Mouse (Mus musculus) liver, embryonic 11.5 days (tissue): ENCODE results near the gene Ybx2. TPM values are rescaled to one million over a fixed set of nuclear protein-coding genes. Genes with fewer than 3 reads are reported as not detected.

Experiments used
- ATAC-seq: fragments of 200-750 bp; cut with Nextera tagmentation; replicated peaks from 2 replicates; pipeline ENCODE4 v1.8.0; 2017; ENCODE audit warnings: moderate number of reproducible peaks, mild to moderate bottlenecking, moderate TSS enrichment, moderate library complexity; ENCODE audit not compliant: low FRiP score
- DNase-seq: peaks from one replicate; pipeline ENCODE4 v3.0.0-alpha.2; 2017; ENCODE audit warnings: low spot score
- H3K27ac ChIP-seq: fragments of 300-500 bp; sonication (generic); 2 replicates; pipeline ENCODE4 v1.5.1; 2014; ENCODE audit warnings: mild to moderate bottlenecking, low read depth, low read length, control low read depth
- H3K27me3 ChIP-seq: fragments of 300-500 bp; sonication (generic); replicated peaks from 2 replicates; pipeline ENCODE4 v1.6.1; 2014; ENCODE audit warnings: low read length, mixed read lengths; ENCODE audit not compliant: control insufficient read depth, insufficient read depth
- H3K36me3 ChIP-seq: fragments of 300-500 bp; sonication (generic); 2 replicates; pipeline ENCODE4 v1.6.1; 2014; ENCODE audit warnings: mild to moderate bottlenecking, low read length, moderate library complexity, mixed read lengths; ENCODE audit not compliant: control insufficient read depth, insufficient read depth
- H3K4me1 ChIP-seq: fragments of 300-500 bp; sonication (generic); replicated peaks from 2 replicates; pipeline ENCODE4 v1.6.1; 2014; ENCODE audit warnings: low read length, mixed read lengths; ENCODE audit not compliant: control insufficient read depth, insufficient read depth
- H3K4me2 ChIP-seq: fragments of 300-500 bp; sonication (generic); 2 replicates; pipeline ENCODE4 v1.6.1; 2014; ENCODE audit warnings: mild to moderate bottlenecking, control low read depth, moderate library complexity
- H3K4me3 ChIP-seq: fragments of 300-500 bp; sonication (generic); 2 replicates; pipeline ENCODE4 v1.5.1; 2014; ENCODE audit warnings: low read depth, low read length, control low read depth
- H3K9ac ChIP-seq: fragments of 300-500 bp; sonication (generic); 2 replicates; pipeline ENCODE4 v1.6.1; 2014; ENCODE audit warnings: low read depth, low read length, control low read depth
- H3K9me3 ChIP-seq: fragments of 300-500 bp; sonication (generic); 2 replicates; pipeline ENCODE4 v1.6.1; 2016; ENCODE audit warnings: low read length, inconsistent platforms, mixed read lengths; ENCODE audit not compliant: control insufficient read depth
- WGBS: fragments of 180-500 bp; shearing (Covaris S2); extraction: QIAGEN DNeasy Blood & Tissue Kit; methylation state at CpG from one replicate; pipeline ENCODE4 v1.1.7; 2014; 5-methylcytosine and 5-hydroxymethylcytosine counted together
- polyA plus RNA-seq: library from polyadenylated mRNA; unstranded; fragments of >200 nt; fragmentation: Nextera tagmentation; extraction: Ambion mirVana; gene quantifications from 2 replicates; pipeline ENCODE4 v1.2.1, GENCODE M21; 2014

Ybx2 gene
- polyA plus RNA-seq, 1 experiment from 2014 or later, result 1.7 TPM

GRCm38 (mm10) chr11:69901993-69902392 lies 33.6 kb upstream of the Ybx2 start:
- under 1% methylated on average over 39 of the region's 39 CpGs for WGBS

GRCm38 (mm10) chr11:69902972-69903371 lies 32.6 kb upstream of the Ybx2 start:
- Histone ChIP-seq H3K36me3 (peaks cover 44% of the 10 kb centered on the region), H3K9me3 (no peaks in the 10 kb centered on the region), H3K4me3 (peak overlapping the region; percentile 85), H3K4me2 (peak overlapping the region; percentile 94), H3K27ac (0 out of 2 replicates have a peak overlapping the region, but pooled peaks have one; percentile 1), H3K9ac (peak overlapping the region; percentile 91), H3K4me1 (peaks cover 21% of the 10 kb centered on the region), H3K27me3 (no peaks in the 10 kb centered on the region)
- DNase-seq (no peak), ATAC-seq (no peak)
- 84% methylated on average over 13 of the region's 13 CpGs for WGBS

More at GRCm38 (mm10) chr11:69901993-69902392, 33.6 kb upstream of the Ybx2 start:
- ATAC-seq (no peak), DNase-seq (peak; percentile 52)
- Histone ChIP-seq H3K9me3 (no peaks in the 10 kb centered on the region), H3K4me3 (peak overlapping the region; percentile 85), H3K36me3 (peaks cover 34% of the 10 kb centered on the region), H3K9ac (peak overlapping the region; percentile 91), H3K27ac (peak overlapping the region; percentile 98), H3K4me2 (peak overlapping the region; percentile 94), H3K4me1 (peaks cover 21% of the 10 kb centered on the region), H3K27me3 (no peaks in the 10 kb centered on the region)

- ATAC-seq (no peak), DNase-seq (no peak)
- H3K27me3 ChIP-seq, result no peaks in the 10 kb centered on the region
- H3K4me3 ChIP-seq, result 0 out of 2 replicates have a peak overlapping the region, but pooled peaks have one; percentile 3
- H3K36me3 ChIP-seq, result peaks cover 57% of the 10 kb centered on the region
- 94% methylated on average over 9 of the region's 9 CpGs for WGBS
- H3K4me2 ChIP-seq, result no peak overlapping the region
- H3K9ac ChIP-seq, result no peak overlapping the region
- H3K4me1 ChIP-seq, result peaks cover 16% of the 10 kb centered on the region
- no peaks in the 10 kb centered on the region for H3K9me3 ChIP-seq
- no peak overlapping the region for H3K27ac ChIP-seq
Measured at GRCm38 (mm10) chr11:69904311-69904710, 31.3 kb upstream of the Ybx2 start.

- Histone ChIP-seq H3K4me3 (peak overlapping the region; percentile 6; the same call in 1 of the 2 replicates), H3K4me1 (no peaks in the 10 kb centered on the region), H3K9me3 (no peaks in the 10 kb centered on the region), H3K27me3 (no peaks in the 10 kb centered on the region), H3K36me3 (peaks cover 79% of the 10 kb centered on the region), H3K4me2 (no peak overlapping the region), H3K27ac (no peak overlapping the region), H3K9ac (no peak overlapping the region)
- DNase-seq, result no peak
- no peak for ATAC-seq
- WGBS, result 95% methylated on average over 11 of the region's 11 CpGs
Measured at GRCm38 (mm10) chr11:69908645-69909044, 27.0 kb upstream of the Ybx2 start.

- 90% methylated on average over 5 of the region's 5 CpGs for WGBS
- no peak overlapping the region for H3K27ac ChIP-seq
- no peak overlapping the region for H3K4me2 ChIP-seq
- no peak overlapping the region for H3K4me3 ChIP-seq
- no peak overlapping the region for H3K9ac ChIP-seq
- DNase-seq (no peak), ATAC-seq (no peak)
- no peaks in the 10 kb centered on the region for H3K27me3 ChIP-seq
- H3K36me3 ChIP-seq, result peaks cover 74% of the 10 kb centered on the region
- H3K4me1 ChIP-seq, result no peaks in the 10 kb centered on the region
- no peaks in the 10 kb centered on the region for H3K9me3 ChIP-seq
Measured at GRCm38 (mm10) chr11:69909174-69909573, 26.4 kb upstream of the Ybx2 start.

- H3K36me3 ChIP-seq, result peaks cover 71% of the 10 kb centered on the region
- no peak overlapping the region for H3K4me2 ChIP-seq
- no peak overlapping the region for H3K4me3 ChIP-seq
- H3K27ac ChIP-seq, result no peak overlapping the region
- no peak overlapping the region for H3K9ac ChIP-seq
- H3K9me3 ChIP-seq, result no peaks in the 10 kb centered on the region
- H3K4me1 ChIP-seq, result peaks cover 5% of the 10 kb centered on the region
- DNase-seq (no peak), ATAC-seq (no peak)
- no peaks in the 10 kb centered on the region for H3K27me3 ChIP-seq
- 94% methylated on average over 8 of the region's 8 CpGs for WGBS
Measured at GRCm38 (mm10) chr11:69910177-69910576, 25.4 kb upstream of the Ybx2 start.

GRCm38 (mm10) chr11:69910781-69911560 lies 24.6 kb upstream of the Ybx2 start:
- ATAC-seq (no peak), DNase-seq (no peak)
- H3K4me3 ChIP-seq, result no peak overlapping the region
- no peaks in the 10 kb centered on the region for H3K9me3 ChIP-seq
- 89% methylated on average over 17 of the region's 17 CpGs for WGBS
- no peak overlapping the region for H3K9ac ChIP-seq
- peaks cover 69% of the 10 kb centered on the region for H3K36me3 ChIP-seq
- H3K27ac ChIP-seq, result no peak overlapping the region
- H3K27me3 ChIP-seq, result no peaks in the 10 kb centered on the region
- H3K4me2 ChIP-seq, result no peak overlapping the region
- peaks cover 13% of the 10 kb centered on the region for H3K4me1 ChIP-seq

- H3K4me2 ChIP-seq, result no peak overlapping the region
- no peak for DNase-seq
- H3K4me3 ChIP-seq, result no peak overlapping the region
- H3K9ac ChIP-seq, result no peak overlapping the region
- WGBS, result 90% methylated on average over 6 of the region's 6 CpGs
- H3K36me3 ChIP-seq, result peaks cover 68% of the 10 kb centered on the region
- no peaks in the 10 kb centered on the region for H3K27me3 ChIP-seq
- H3K27ac ChIP-seq, result no peak overlapping the region
- ATAC-seq, result no peak
- H3K4me1 ChIP-seq, result peaks cover 18% of the 10 kb centered on the region
- no peaks in the 10 kb centered on the region for H3K9me3 ChIP-seq
Measured at GRCm38 (mm10) chr11:69911701-69912100, 23.9 kb upstream of the Ybx2 start.
